In genomic region chr10:31528297-31528984, GRCm38 (mm10) we compare ENCODE assay signal across 14 mouse cellular contexts.
DNase-seq lines count a peak whose midpoint lies in the region; ATAC-seq and TF ChIP-seq lines count a peak whose summit lies in the region.
"Had no signal": no experiment of that assay in that cellular context is flagged by ENCODE, and none has a peak within 500 bp of the region (broad histone marks: within the 10 kb centered on the region; RNA-seq: fewer than 3 reads in every experiment).

No protein-coding gene starts in this region.

- 0 out of 2 replicates have a peak, but pooled peaks cover 3% of the 10 kb centered on the region for H3K36me3 ChIP-seq in midbrain, embryonic 12.5 days
- H3K36me3 ChIP-seq in midbrain, postnatal 0 days (ENCODE audit: insufficient read depth, low read length) = no peaks in the 10 kb centered on the region
- no peaks in the 10 kb centered on the region for H3K36me3 ChIP-seq in hindbrain, embryonic 11.5 days (ENCODE audit: control insufficient read depth, insufficient read depth, low read length)
- peaks cover 4% of the 10 kb centered on the region; the same call in 1 of the 2 replicates for H3K36me3 ChIP-seq in limb, embryonic 10.5 days
- no peaks in the 10 kb centered on the region for H3K36me3 ChIP-seq in stomach, postnatal 0 days (ENCODE audit: control insufficient read depth, insufficient read depth, low read length)
- no peaks in the 10 kb centered on the region for H3K36me3 ChIP-seq in liver, embryonic 11.5 days (ENCODE audit: control insufficient read depth, insufficient read depth, low read length)

- TF ChIP-seq EP300 in stomach, postnatal 0 days (optimal IDR thresholded peaks at IDR 0.05) = no peak

- H3K27ac ChIP-seq in midbrain, embryonic 12.5 days (replicated peaks) = peak overlapping the region; percentile 46; the same call in 1 of the 2 replicates
- H3K27ac ChIP-seq in midbrain, postnatal 0 days (ENCODE audit: low read depth, low read length) = no peak overlapping the region
- H3K27ac ChIP-seq in hindbrain, embryonic 11.5 days (ENCODE audit: low read depth, low read length) = no peak overlapping the region
- no peak overlapping the region for H3K27ac ChIP-seq in limb, embryonic 10.5 days
- H3K27ac ChIP-seq in stomach, postnatal 0 days (replicated peaks) = no peak overlapping the region
- no peak overlapping the region for H3K27ac ChIP-seq in liver, embryonic 11.5 days (ENCODE audit: low read depth, low read length)
- H3K27ac ChIP-seq: gastrocnemius, adult 2 months; heart, embryonic 10.5 days had no signal

- TF ChIP-seq CTCF in midbrain, postnatal 0 days (IDR thresholded peaks at IDR 0.05) = no peak
- TF ChIP-seq CTCF in stomach, postnatal 0 days (IDR thresholded peaks at IDR 0.05; ENCODE audit: low read depth) = no peak

- H3K27me3 ChIP-seq in midbrain, embryonic 12.5 days = no peaks in the 10 kb centered on the region
- no peaks in the 10 kb centered on the region for H3K27me3 ChIP-seq in midbrain, postnatal 0 days (ENCODE audit: insufficient read depth, low read length)
- H3K27me3 ChIP-seq in hindbrain, embryonic 11.5 days (ENCODE audit: control insufficient read depth, insufficient read depth, low read length) = no peaks in the 10 kb centered on the region
- no peaks in the 10 kb centered on the region for H3K27me3 ChIP-seq in limb, embryonic 10.5 days (ENCODE audit: low read depth, poor library complexity, severe bottlenecking)
- no peaks in the 10 kb centered on the region for H3K27me3 ChIP-seq in stomach, postnatal 0 days (ENCODE audit: control insufficient read depth, insufficient read depth, low read length)
- H3K27me3 ChIP-seq in liver, embryonic 11.5 days (replicated peaks; ENCODE audit: control insufficient read depth, insufficient read depth, low read length) = no peaks in the 10 kb centered on the region

- H3K9ac ChIP-seq in midbrain, embryonic 12.5 days (replicated peaks) = no peak overlapping the region
- H3K9ac ChIP-seq in midbrain, postnatal 0 days (replicated peaks; ENCODE audit: low read length, poor library complexity, severe bottlenecking) = no peak overlapping the region
- no peak overlapping the region for H3K9ac ChIP-seq in hindbrain, embryonic 11.5 days (ENCODE audit: low read depth, low read length)
- H3K9ac ChIP-seq in stomach, postnatal 0 days (ENCODE audit: low read length) = no peak overlapping the region
- H3K9ac ChIP-seq in liver, embryonic 11.5 days (ENCODE audit: low read depth, low read length) = no peak overlapping the region

- H3K4me3 ChIP-seq in midbrain, embryonic 12.5 days = no peak overlapping the region
- H3K4me3 ChIP-seq in midbrain, postnatal 0 days (ENCODE audit: low read depth, low read length) = no peak overlapping the region
- H3K4me3 ChIP-seq in hindbrain, embryonic 11.5 days (ENCODE audit: low read depth, low read length) = no peak overlapping the region
- H3K4me3 ChIP-seq in limb, embryonic 10.5 days = no peak overlapping the region
- no peak overlapping the region for H3K4me3 ChIP-seq in stomach, postnatal 0 days (ENCODE audit: low read depth, low read length)
- H3K4me3 ChIP-seq in liver, embryonic 11.5 days (ENCODE audit: low read depth, low read length) = no peak overlapping the region
- H3K4me3 ChIP-seq: gastrocnemius, adult 2 months; heart, embryonic 10.5 days had no signal

- DNase-seq in midbrain, postnatal 0 days (ENCODE audit: low spot score) = no peak
- DNase-seq in hindbrain, embryonic 11.5 days (ENCODE audit: low spot score) = peak; percentile 34
- DNase-seq in limb, embryonic 10.5 days (ENCODE audit: low spot score) = peak; percentile 32
- DNase-seq in stomach, postnatal 0 days (ENCODE audit: low spot score) = no peak
- DNase-seq in right cerebral cortex, adult 2 months (ENCODE audit: low spot score in 2 of 2) = no peak
- DNase-seq in liver, embryonic 11.5 days (ENCODE audit: low spot score) = no peak
- DNase-seq: adrenal gland, postnatal 10 days; gastrocnemius, adult 2 months; heart, postnatal 36 days; kidney, postnatal 14 days; lung, adult 2 months; right cerebral cortex, postnatal 25 days had no signal

- peaks cover 9% of the 10 kb centered on the region for H3K4me1 ChIP-seq in midbrain, embryonic 12.5 days
- no peaks in the 10 kb centered on the region for H3K4me1 ChIP-seq in midbrain, postnatal 0 days (ENCODE audit: insufficient read depth, low read length)
- H3K4me1 ChIP-seq in hindbrain, embryonic 11.5 days (replicated peaks; ENCODE audit: control insufficient read depth, insufficient read depth, low read length) = no peaks in the 10 kb centered on the region
- peaks cover 14% of the 10 kb centered on the region for H3K4me1 ChIP-seq in limb, embryonic 10.5 days
- H3K4me1 ChIP-seq in stomach, postnatal 0 days (replicated peaks; ENCODE audit: control insufficient read depth, insufficient read depth) = no peaks in the 10 kb centered on the region
- H3K4me1 ChIP-seq in liver, embryonic 11.5 days (replicated peaks; ENCODE audit: control insufficient read depth, insufficient read depth, low read length) = no peaks in the 10 kb centered on the region

- H3K9me3 ChIP-seq in midbrain, embryonic 12.5 days = no peaks in the 10 kb centered on the region
- H3K9me3 ChIP-seq in midbrain, postnatal 0 days (ENCODE audit: low read length) = no peaks in the 10 kb centered on the region
- H3K9me3 ChIP-seq in hindbrain, embryonic 11.5 days (ENCODE audit: control insufficient read depth, low read length) = no peaks in the 10 kb centered on the region
- no peaks in the 10 kb centered on the region for H3K9me3 ChIP-seq in limb, embryonic 10.5 days (replicated peaks)
- no peaks in the 10 kb centered on the region for H3K9me3 ChIP-seq in stomach, postnatal 0 days (ENCODE audit: control insufficient read depth, low read length)
- no peaks in the 10 kb centered on the region for H3K9me3 ChIP-seq in liver, embryonic 11.5 days (ENCODE audit: control insufficient read depth, low read length)
- H3K9me3 ChIP-seq: heart, embryonic 10.5 days had no signal

- H3K4me2 ChIP-seq in midbrain, embryonic 12.5 days (replicated peaks) = no peak overlapping the region
- no peak overlapping the region for H3K4me2 ChIP-seq in midbrain, postnatal 0 days (ENCODE audit: low read depth, low read length, poor library complexity, severe bottlenecking)
- no peak overlapping the region for H3K4me2 ChIP-seq in hindbrain, embryonic 11.5 days (replicated peaks; ENCODE audit: low read depth, low read length)
- no peak overlapping the region for H3K4me2 ChIP-seq in stomach, postnatal 0 days (replicated peaks; ENCODE audit: low read depth)
- H3K4me2 ChIP-seq in liver, embryonic 11.5 days = no peak overlapping the region

- ATAC-seq in midbrain, embryonic 12.5 days (ENCODE audit: low FRiP score, low read depth) = peak; percentile 79
- no peak for ATAC-seq in midbrain, postnatal 0 days (ENCODE audit: low FRiP score)
- ATAC-seq in hindbrain, embryonic 11.5 days (ENCODE audit: low FRiP score) = peak; percentile 89
- peak; percentile 50; the same call in 1 of the 2 replicates for ATAC-seq in stomach, postnatal 0 days (ENCODE audit: low FRiP score, low TSS enrichment)
- no peak for ATAC-seq in liver, embryonic 11.5 days (replicated peaks; ENCODE audit: low FRiP score)

- WGBS in midbrain, embryonic 12.5 days = 48% methylated on average over 6 of the region's 6 CpGs
- 42% methylated on average over 6 of the region's 6 CpGs for WGBS in midbrain, postnatal 0 days
- WGBS in hindbrain, embryonic 11.5 days = 39% methylated on average over 6 of the region's 6 CpGs
- 39% methylated on average over 6 of the region's 6 CpGs for WGBS in limb, embryonic 10.5 days
- WGBS in stomach, postnatal 0 days = 44% methylated on average over 6 of the region's 6 CpGs
- WGBS in liver, embryonic 11.5 days = 57% methylated on average over 6 of the region's 6 CpGs

Comparison
In these comparisons a context has a peak if more than half of its experiments do, and no peak if none do; other contexts are left out.
1. ATAC-seq: peak in midbrain, embryonic 12.5 days (single experiment), hindbrain, embryonic 11.5 days (single experiment) and stomach, postnatal 0 days (single experiment); none in midbrain, postnatal 0 days (single experiment) and liver, embryonic 11.5 days (single experiment).
2. DNase-seq: peak in hindbrain, embryonic 11.5 days (single experiment) and limb, embryonic 10.5 days (single experiment); none in midbrain, postnatal 0 days (single experiment), stomach, postnatal 0 days (single experiment), right cerebral cortex, adult 2 months (0 of 2) and liver, embryonic 11.5 days (single experiment).